Mouse (Mus musculus) v-Abl transformed pro-B cells (cell line): Measurements from ENCODE around the gene Sqstm1.

Source experiments
- in situ Hi-C, 2 experiments: fragments of 400-800 bp; cut with MboI; formaldehyde crosslinking; loops; one replicate each; pipeline ENCODE4 v1.15.1; 2025; ENCODE audit not compliant: unreplicated experiment in 2 of 2

The Sqstm1 gene

DNA sequence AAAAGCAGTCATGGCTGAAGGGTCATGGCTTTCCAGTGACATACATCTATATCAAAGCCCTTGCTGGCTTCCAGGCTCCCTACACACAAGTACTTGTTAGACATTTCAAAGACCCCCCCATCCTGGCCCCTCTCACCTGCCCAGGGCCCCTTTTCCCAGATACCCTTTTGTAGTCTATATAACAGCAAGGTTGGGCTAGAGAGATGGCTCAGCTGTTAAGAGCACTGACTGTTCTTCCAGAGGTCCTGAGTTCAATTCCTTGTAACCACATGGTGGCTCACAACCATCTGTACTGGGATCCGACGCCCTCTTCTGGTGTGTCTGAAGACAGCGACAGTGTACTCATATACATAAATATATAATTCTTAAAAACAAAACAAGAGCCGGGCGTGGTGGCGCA lies 4.0 kb upstream of the Sqstm1 start:
- in situ Hi-C loops, result no loop called here

- in situ Hi-C loops, result no loop called here
These were observed 2.5 kb upstream of the Sqstm1 start for GRCm38 (mm10) chr11:50212848-50213758.

GRCm38 (mm10) chr11:50212060-50212739 lies 1.6 kb upstream of the Sqstm1 start:
- in situ Hi-C loops, result no loop called here

- in situ Hi-C loops, result no loop called here
These were observed 864 bp upstream of the Sqstm1 start for GRCm38 (mm10) chr11:50211322-50212059.

DNA sequence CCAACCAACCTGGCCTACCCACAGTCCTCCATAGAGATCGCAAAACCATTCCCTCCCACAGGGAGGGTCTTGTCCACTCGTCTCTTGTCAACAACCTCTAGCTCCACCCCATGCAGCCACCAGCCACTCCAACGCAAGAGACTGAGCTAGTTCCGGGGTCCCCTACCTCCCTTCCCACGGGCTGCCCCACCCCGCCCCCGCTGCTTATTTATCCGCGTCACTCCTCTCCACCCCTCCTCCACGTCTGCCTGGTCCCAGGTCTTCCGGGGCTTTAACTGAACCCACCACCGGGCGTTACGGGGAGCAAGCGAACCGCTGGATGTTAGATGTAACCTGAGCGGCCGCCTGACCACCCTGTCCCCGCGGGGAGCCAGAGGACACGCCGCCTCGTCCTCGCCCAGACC lies 524 bp downstream of the Sqstm1 start:
- in situ Hi-C loops, result no loop called here

- in situ Hi-C loops, result no loop called here
These were observed 2.6 kb downstream of the Sqstm1 start for GRCm38 (mm10) chr11:50208039-50208438.

GRCm38 (mm10) chr11:50207344-50207743 lies 3.3 kb downstream of the Sqstm1 start:
- in situ Hi-C loops, result no loop called here

- in situ Hi-C loops, result no loop called here
These were observed 4.6 kb downstream of the Sqstm1 start for GRCm38 (mm10) chr11:50206037-50206436.

DNA sequence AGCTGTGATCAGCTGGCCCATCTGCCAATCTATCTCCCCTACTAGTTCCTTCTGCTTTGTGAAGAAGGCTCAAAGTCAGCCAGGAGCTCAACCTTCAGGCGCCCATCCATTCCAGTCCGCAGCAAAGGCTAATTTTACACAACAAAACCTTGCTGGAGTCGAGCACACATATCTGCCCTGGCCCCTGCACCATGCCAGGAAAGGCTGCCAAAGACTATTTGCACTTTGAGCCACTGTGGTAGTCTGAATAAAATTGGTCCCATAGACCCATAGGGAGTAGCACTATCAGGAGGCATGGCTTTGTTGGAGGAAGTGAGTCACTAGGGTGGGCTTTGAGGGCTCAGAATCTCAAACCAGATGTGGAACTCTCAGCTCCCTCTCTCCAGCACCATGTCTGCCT lies 5.2 kb downstream of the Sqstm1 start:
- in situ Hi-C loops, result no loop called here

DNA sequence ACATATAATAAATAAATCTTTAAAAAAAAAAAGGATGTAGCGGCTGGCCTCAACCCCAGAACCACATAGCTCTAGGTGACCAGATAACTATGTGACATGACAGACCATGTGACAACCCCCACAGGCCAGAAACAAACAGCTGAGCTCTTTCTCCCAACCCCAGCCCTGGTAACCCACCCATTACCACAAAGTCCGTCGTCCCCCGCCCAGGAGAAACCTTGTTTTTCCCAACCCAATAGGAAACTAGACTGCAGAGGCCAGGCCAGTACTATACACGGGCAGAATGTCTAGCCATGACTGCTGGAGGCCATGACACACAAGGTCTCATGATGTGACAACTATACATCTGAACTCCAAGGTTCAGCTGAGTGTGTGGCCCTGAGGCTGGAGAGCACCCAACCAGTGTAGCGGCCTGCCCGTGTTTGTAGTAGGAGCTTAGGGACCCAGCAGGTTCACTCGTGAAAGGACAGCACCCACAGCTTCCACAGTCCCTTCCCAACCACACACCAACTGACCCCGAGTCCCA lies 7.3 kb downstream of the Sqstm1 start:
- in situ Hi-C loops, result no loop called here

DNA sequence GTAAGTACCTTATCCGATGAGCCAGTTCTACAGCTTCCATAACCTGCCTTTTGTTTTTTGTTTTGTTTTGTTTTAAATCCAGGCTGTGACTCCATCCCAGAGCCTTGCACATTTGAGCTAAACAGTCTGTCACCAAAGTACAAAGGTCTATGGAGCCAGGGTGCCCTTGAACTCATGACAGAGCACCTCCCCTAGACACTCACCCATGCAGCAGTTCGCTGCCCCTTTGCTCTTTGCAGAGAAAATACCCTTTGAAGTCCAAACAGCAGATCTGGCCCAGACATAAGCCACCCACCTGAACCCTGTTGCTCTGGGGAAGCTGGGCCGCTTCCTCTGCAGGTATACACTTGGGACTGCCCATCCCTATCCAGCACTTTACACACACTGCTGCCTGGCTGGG lies 9.0 kb downstream of the Sqstm1 start:
- in situ Hi-C loops, result no loop called here

GRCm38 (mm10) chr11:50200613-50201012 lies 10.0 kb downstream of the Sqstm1 start:
- in situ Hi-C loops, result no loop called here

- in situ Hi-C loops, result no loop called here
These were observed 11.7 kb downstream of the Sqstm1 start for GRCm38 (mm10) chr11:50198916-50199315.

DNA sequence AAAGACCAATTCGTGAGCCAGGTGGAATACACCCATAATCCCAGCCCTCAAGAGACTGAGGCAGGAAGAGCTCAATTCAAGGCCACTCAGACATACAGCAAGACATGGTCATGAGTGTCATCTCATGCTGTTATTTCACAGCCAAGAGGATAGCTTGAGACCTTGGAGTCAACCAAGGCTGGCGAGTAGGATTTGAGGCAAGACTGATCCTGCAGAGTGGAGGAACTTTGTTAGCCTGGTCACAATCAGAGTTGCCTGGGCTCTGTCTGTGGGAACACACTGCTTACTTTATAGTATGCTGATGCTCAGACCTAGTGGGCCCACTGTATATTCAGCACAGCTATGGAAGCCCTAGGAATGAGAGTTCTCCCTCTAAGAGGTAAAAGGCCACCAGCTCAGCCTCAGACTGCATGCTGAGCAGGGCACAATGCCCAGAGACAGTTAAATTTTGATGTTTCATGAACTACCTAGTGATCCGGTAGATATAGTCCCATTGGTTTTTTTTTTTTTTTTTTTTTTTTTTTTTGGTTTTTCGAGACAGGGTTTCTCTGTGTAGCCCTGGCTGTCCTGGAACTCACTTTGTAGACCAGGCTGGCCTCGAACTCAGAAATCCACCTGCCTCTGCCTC lies 12.3 kb downstream of the Sqstm1 start:
- in situ Hi-C loops, result no loop called here

DNA sequence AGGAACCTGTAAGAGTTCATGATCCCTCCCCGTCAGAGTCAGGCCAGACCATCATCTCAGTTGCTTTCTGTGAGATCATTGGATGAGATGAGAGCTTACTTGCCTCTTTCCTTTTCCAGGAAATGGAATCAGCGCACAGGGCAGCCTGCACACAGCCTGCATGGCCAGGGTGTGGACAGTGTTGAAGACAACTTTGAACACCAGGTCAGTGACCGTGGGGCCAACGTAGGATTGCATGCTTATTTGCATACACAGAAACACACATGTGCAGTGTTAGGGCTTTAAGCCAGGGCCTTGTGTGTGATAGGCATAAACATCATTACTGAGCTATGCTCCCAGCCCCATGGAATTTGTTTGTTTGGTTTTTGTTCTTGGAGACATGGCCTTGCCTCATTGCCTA lies 13.1 kb downstream of the Sqstm1 start:
- in situ Hi-C loops, result no loop called here

GRCm38 (mm10) chr11:50194793-50195192 lies 15.8 kb downstream of the Sqstm1 start:
- in situ Hi-C loops, result no loop called here

GRCm38 (mm10) chr11:50194070-50194469 lies 16.6 kb downstream of the Sqstm1 start:
- in situ Hi-C loops, result no loop called here

- in situ Hi-C loops, result no loop called here
These were observed 18.3 kb downstream of the Sqstm1 start for GRCm38 (mm10) chr11:50192278-50192677.

- in situ Hi-C loops, result no loop called here
These were observed 20.3 kb downstream of the Sqstm1 start for GRCm38 (mm10) chr11:50190362-50190761.

DNA sequence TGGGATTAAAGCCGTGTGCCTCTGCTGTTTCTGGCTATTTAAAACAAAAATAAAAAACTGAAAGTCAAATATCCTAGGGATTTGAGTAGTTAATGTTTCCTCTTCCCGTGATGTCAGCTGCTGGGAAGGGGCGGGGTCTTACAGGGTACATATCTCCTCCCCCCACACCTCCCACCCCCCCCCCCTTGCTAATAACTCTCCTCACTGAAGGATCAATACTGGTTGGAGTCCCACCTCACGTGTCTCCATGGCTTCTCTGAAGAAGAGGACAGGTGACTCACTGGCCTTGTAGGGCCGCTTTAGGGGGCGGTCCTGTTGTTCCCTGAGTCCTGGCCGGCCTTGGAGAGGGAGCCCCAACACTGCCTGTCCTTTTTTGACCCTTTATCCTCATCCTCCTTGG lies 21.9 kb downstream of the Sqstm1 start:
- in situ Hi-C loops, result no loop called here

GRCm38 (mm10) chr11:50184788-50185187 lies 25.8 kb downstream of the Sqstm1 start:
- in situ Hi-C loops, result no loop called here
